Mouse (Mus musculus): ENCODE results near the gene Grpel1. TPM values are rescaled to one million over a fixed set of nuclear protein-coding genes. Genes with fewer than 3 reads are reported as not detected.

The Grpel1 gene
- polyA plus RNA-seq, 1 experiment from 2014 or later: 55.3 TPM

DNA sequence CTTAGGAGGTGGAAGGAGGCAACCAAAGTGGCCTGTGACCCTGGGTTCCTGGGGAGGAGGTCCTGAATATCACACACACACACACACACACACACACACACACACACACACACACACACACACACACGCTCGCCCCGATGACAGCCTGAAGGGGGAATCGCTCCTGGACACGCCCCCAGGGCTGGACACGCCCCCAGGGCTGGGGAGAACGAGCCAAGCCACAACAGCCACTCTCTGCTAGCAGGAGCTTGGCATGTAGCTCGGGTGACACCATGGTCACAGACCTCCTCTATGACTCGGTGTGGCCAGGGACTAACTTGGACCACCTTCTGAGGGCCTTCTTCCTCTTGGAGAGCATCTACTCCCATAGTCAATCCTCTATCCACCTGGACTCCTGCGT, 13.7 kb upstream of the Grpel1 start:
- no peak overlapping the region for H3K27ac ChIP-seq (ENCODE audit: low read length)
- H3K4me2 ChIP-seq (replicated peaks; ENCODE audit: low read depth, low read length): no peak overlapping the region
- no peaks in the 10 kb centered on the region for H3K9me3 ChIP-seq (ENCODE audit: control insufficient read depth, low read depth, low read length)
- H3K27me3 ChIP-seq (ENCODE audit: control insufficient read depth, insufficient read depth, low read length): no peaks in the 10 kb centered on the region
- H3K9ac ChIP-seq (replicated peaks; ENCODE audit: low read depth, low read length): no peak overlapping the region
- peak; percentile 42; the same call in 1 of the 2 replicates for ATAC-seq (ENCODE audit: insufficient number of reproducible peaks, insufficient read depth, low FRiP score, low read depth)
- no peaks in the 10 kb centered on the region for H3K36me3 ChIP-seq (ENCODE audit: control insufficient read depth, insufficient read depth, low read length)
- WGBS: 26% methylated on average over 10 of the region's 10 CpGs
- H3K4me1 ChIP-seq (ENCODE audit: control insufficient read depth, insufficient read depth, low read length): no peaks in the 10 kb centered on the region
- no peak overlapping the region for H3K4me3 ChIP-seq (ENCODE audit: low read depth, low read length)

DNA sequence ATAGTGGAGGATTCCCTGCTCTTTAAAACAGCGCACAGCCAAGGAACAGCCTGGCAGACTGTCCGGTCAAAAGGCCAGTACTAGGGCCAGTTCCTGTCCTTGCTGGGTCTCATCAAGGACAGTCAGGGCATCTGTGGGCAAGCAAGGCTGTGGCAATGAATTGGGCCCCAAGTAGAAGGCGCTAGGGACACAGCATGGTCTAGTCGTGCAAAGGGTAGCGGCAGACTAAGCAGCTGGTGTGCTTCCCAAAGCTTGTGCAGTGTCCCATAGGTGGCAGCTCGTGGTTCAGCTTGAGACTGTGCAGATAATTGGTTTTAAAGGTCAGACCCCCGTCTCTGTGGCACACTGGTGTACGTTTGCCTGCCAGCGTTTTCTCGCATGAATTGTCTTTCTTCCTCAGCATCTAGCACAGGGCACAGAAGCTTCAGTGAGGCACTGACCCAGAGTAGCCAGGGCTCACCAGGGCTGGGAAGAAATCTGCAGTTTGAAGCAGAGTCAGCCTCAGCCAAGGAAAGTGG, 12.9 kb upstream of the Grpel1 start:
- Histone ChIP-seq H3K4me3 (ENCODE audit: low read depth, low read length) (no peak overlapping the region), H3K9ac (replicated peaks; ENCODE audit: low read depth, low read length) (no peak overlapping the region), H3K27ac (ENCODE audit: low read length) (no peak overlapping the region), H3K4me2 (replicated peaks; ENCODE audit: low read depth, low read length) (no peak overlapping the region), H3K27me3 (ENCODE audit: control insufficient read depth, insufficient read depth, low read length) (no peaks in the 10 kb centered on the region), H3K36me3 (ENCODE audit: control insufficient read depth, insufficient read depth, low read length) (no peaks in the 10 kb centered on the region), H3K4me1 (ENCODE audit: control insufficient read depth, insufficient read depth, low read length) (no peaks in the 10 kb centered on the region), H3K9me3 (ENCODE audit: control insufficient read depth, low read depth, low read length) (no peaks in the 10 kb centered on the region)
- 72% methylated on average over 10 of the region's 10 CpGs for WGBS
- no peak for ATAC-seq (ENCODE audit: insufficient number of reproducible peaks, insufficient read depth, low FRiP score, low read depth)

DNA sequence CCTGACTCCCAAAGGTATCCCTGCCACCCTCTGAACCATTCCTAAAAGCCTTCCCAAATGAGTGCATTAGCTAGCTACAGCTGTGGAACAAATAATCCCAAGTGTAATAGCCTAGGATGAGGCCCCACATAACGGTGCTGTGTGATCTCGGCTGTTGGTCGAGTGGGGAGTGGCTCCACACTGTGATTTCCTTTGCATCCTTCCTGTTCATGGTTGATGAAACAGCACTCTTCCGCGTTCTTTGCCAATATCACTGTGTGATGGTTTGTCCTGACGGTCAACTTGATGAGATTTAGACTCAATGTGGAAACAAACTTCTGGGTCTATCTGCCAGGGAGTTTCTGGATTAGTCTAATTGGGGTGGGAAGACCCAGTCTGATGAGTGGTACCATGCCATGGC, 12.0 kb upstream of the Grpel1 start:
- Histone ChIP-seq H3K9me3 (ENCODE audit: control insufficient read depth, low read depth, low read length) (no peaks in the 10 kb centered on the region), H3K9ac (replicated peaks; ENCODE audit: low read depth, low read length) (no peak overlapping the region), H3K27ac (ENCODE audit: low read length) (no peak overlapping the region), H3K4me2 (replicated peaks; ENCODE audit: low read depth, low read length) (no peak overlapping the region), H3K4me1 (ENCODE audit: control insufficient read depth, insufficient read depth, low read length) (no peaks in the 10 kb centered on the region), H3K36me3 (ENCODE audit: control insufficient read depth, insufficient read depth, low read length) (no peaks in the 10 kb centered on the region), H3K27me3 (ENCODE audit: control insufficient read depth, insufficient read depth, low read length) (no peaks in the 10 kb centered on the region), H3K4me3 (ENCODE audit: low read depth, low read length) (no peak overlapping the region)
- ATAC-seq (ENCODE audit: insufficient number of reproducible peaks, insufficient read depth, low FRiP score, low read depth): no peak
- WGBS: 82% methylated on average over 6 of the region's 6 CpGs

DNA sequence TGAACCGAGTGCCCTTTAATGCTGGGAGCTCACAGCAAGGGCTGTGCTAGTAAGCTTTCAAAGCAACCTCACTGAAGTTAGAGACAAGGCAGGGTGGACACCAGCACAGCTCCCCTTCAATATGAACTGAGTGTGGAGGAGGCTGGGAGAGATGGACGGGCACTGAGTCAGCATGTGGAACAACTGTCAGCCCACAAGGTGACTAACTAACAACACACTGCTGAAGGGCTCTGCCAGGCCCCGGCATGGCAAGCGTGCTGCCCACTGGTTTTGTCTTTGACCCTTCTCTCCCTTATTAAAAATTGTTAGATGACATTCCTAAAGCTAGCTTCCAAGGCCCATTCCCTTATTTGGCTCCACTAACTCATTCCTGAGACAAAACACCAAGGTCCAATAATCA, 7.1 kb upstream of the Grpel1 start:
- H3K9me3 ChIP-seq (ENCODE audit: control insufficient read depth, low read depth, low read length): no peaks in the 10 kb centered on the region
- 76% methylated on average over 4 of the region's 4 CpGs for WGBS

DNA sequence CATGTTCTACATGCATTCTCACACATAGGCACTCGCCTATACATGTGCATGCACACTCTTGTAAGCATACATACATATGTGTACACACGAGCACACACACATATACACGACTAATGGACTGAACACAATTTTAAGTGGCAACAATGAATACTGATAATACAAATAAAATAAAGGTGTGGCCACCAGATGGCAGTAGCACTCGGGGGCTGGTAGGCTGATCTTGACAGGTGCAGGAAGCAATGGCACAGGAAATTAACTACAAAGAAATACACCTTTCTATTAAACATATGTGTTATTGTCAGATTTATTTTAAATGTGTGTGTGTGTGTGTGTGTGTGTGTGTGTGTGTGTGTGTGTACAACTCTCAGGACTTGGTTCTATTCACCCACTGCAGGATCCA, 5.9 kb upstream of the Grpel1 start:
- ATAC-seq (ENCODE audit: insufficient number of reproducible peaks, insufficient read depth, low FRiP score, low read depth): no peak
- Histone ChIP-seq H3K27ac (ENCODE audit: low read length) (no peak overlapping the region), H3K4me1 (ENCODE audit: control insufficient read depth, insufficient read depth, low read length) (0 out of 2 replicates have a peak, but pooled peaks cover under 1% of the 10 kb centered on the region), H3K9ac (replicated peaks; ENCODE audit: low read depth, low read length) (no peak overlapping the region), H3K4me2 (replicated peaks; ENCODE audit: low read depth, low read length) (no peak overlapping the region), H3K9me3 (ENCODE audit: control insufficient read depth, low read depth, low read length) (no peaks in the 10 kb centered on the region), H3K36me3 (ENCODE audit: control insufficient read depth, insufficient read depth, low read length) (no peaks in the 10 kb centered on the region), H3K4me3 (ENCODE audit: low read depth, low read length) (no peak overlapping the region), H3K27me3 (ENCODE audit: control insufficient read depth, insufficient read depth, low read length) (no peaks in the 10 kb centered on the region)
- WGBS: 11% methylated on average over 4 of the region's 4 CpGs

More for the DNA sequence above, 7.1 kb upstream of the Grpel1 start:
- Histone ChIP-seq H3K4me2 (replicated peaks; ENCODE audit: low read depth, low read length) (no peak overlapping the region), H3K27me3 (ENCODE audit: control insufficient read depth, insufficient read depth, low read length) (no peaks in the 10 kb centered on the region), H3K9ac (replicated peaks; ENCODE audit: low read depth, low read length) (no peak overlapping the region), H3K4me1 (ENCODE audit: control insufficient read depth, insufficient read depth, low read length) (no peaks in the 10 kb centered on the region), H3K27ac (ENCODE audit: low read length) (no peak overlapping the region), H3K36me3 (ENCODE audit: control insufficient read depth, insufficient read depth, low read length) (no peaks in the 10 kb centered on the region), H3K4me3 (ENCODE audit: low read depth, low read length) (no peak overlapping the region)
- no peak for ATAC-seq (ENCODE audit: insufficient number of reproducible peaks, insufficient read depth, low FRiP score, low read depth)

DNA sequence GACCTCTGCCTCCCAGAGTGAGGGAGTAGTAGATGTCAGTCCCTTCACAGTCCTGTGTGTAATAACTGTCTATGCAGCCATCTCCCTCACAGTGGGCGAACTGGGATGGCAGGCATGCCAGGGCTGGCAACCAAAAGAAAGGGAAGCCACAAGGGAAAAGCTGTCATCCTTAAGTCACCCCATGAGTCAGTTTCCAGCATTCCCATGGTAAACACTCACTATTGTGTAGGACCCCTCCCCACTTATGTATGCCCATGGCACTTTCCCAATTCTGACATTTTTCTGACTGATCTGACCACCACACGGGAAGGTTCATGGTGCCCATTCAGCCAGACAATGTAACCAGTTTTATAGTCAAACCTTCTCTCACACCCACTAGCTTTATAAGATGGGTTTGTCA, 4.1 kb upstream of the Grpel1 start:
- no peak for ATAC-seq (ENCODE audit: insufficient number of reproducible peaks, insufficient read depth, low FRiP score, low read depth)

DNA sequence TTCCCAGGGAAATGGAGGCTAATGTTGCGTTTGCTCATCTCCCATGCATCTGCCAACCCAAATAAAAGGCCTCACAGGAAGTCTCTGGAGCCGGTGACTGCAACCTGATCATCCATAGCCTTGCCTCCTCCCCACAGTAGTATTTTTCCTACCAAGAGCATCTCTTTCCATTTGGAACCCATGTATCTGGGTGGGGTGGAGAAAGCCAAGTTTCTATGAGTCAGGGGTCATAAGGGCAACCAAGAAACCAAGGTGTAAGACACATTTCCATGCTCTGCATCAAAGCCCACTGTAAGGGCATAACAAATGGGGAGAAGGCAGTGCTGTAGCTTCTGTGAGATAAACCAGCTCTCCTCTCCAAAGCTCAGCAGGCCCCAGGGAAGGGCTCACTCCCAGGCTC, 3.6 kb upstream of the Grpel1 start:
- Histone ChIP-seq H3K4me1 (ENCODE audit: control insufficient read depth, insufficient read depth, low read length) (peaks cover 11% of the 10 kb centered on the region; the same call in 1 of the 2 replicates), H3K9ac (replicated peaks; ENCODE audit: low read depth, low read length) (no peak overlapping the region), H3K36me3 (ENCODE audit: control insufficient read depth, insufficient read depth, low read length) (no peaks in the 10 kb centered on the region), H3K27ac (ENCODE audit: low read length) (no peak overlapping the region), H3K27me3 (ENCODE audit: control insufficient read depth, insufficient read depth, low read length) (no peaks in the 10 kb centered on the region), H3K9me3 (ENCODE audit: control insufficient read depth, low read depth, low read length) (no peaks in the 10 kb centered on the region), H3K4me3 (ENCODE audit: low read depth, low read length) (no peak overlapping the region), H3K4me2 (replicated peaks; ENCODE audit: low read depth, low read length) (no peak overlapping the region)
- WGBS: 44% methylated on average over 2 of the region's 2 CpGs
- no peak for ATAC-seq (ENCODE audit: insufficient number of reproducible peaks, insufficient read depth, low FRiP score, low read depth)

More for the DNA sequence above, 4.1 kb upstream of the Grpel1 start:
- no peaks in the 10 kb centered on the region for H3K36me3 ChIP-seq (ENCODE audit: control insufficient read depth, insufficient read depth, low read length)
- H3K9me3 ChIP-seq (ENCODE audit: control insufficient read depth, low read depth, low read length): no peaks in the 10 kb centered on the region
- H3K9ac ChIP-seq (replicated peaks; ENCODE audit: low read depth, low read length): no peak overlapping the region
- H3K4me1 ChIP-seq (ENCODE audit: control insufficient read depth, insufficient read depth, low read length): peaks cover 6% of the 10 kb centered on the region; the same call in 1 of the 2 replicates
- no peaks in the 10 kb centered on the region for H3K27me3 ChIP-seq (ENCODE audit: control insufficient read depth, insufficient read depth, low read length)
- 89% methylated on average over 2 of the region's 2 CpGs for WGBS
- H3K4me3 ChIP-seq (ENCODE audit: low read depth, low read length): no peak overlapping the region
- no peak overlapping the region for H3K27ac ChIP-seq (ENCODE audit: low read length)
- H3K4me2 ChIP-seq (replicated peaks; ENCODE audit: low read depth, low read length): no peak overlapping the region

DNA sequence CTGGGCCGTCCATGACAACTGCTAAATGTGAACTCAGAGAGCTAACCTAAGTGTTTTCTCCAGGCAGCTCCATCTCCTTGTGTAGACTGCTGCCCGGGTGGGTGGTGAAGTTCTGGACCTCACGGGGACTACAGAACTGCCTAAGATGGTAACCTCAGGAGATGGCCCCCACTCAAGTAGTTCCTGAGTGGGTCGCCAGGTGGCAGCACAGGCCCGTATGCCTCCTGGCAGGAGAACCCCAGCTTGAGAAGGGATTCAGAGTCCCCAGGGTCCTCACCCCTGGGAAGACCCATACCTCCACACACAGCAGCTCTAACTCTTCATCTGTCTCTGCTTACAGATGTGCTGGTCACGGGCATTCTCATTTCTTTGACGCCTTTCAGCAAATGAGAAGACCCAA, 2.0 kb upstream of the Grpel1 start:
- Histone ChIP-seq H3K4me2 (replicated peaks; ENCODE audit: low read depth, low read length) (no peak overlapping the region), H3K4me1 (ENCODE audit: control insufficient read depth, insufficient read depth, low read length) (peaks cover 11% of the 10 kb centered on the region; the same call in 1 of the 2 replicates), H3K36me3 (ENCODE audit: control insufficient read depth, insufficient read depth, low read length) (no peaks in the 10 kb centered on the region), H3K4me3 (ENCODE audit: low read depth, low read length) (no peak overlapping the region), H3K9ac (replicated peaks; ENCODE audit: low read depth, low read length) (no peak overlapping the region), H3K9me3 (ENCODE audit: control insufficient read depth, low read depth, low read length) (no peaks in the 10 kb centered on the region), H3K27me3 (ENCODE audit: control insufficient read depth, insufficient read depth, low read length) (no peaks in the 10 kb centered on the region), H3K27ac (ENCODE audit: low read length) (no peak overlapping the region)
- 15% methylated on average over 7 of the region's 7 CpGs for WGBS
- ATAC-seq (ENCODE audit: insufficient number of reproducible peaks, insufficient read depth, low FRiP score, low read depth): no peak

DNA sequence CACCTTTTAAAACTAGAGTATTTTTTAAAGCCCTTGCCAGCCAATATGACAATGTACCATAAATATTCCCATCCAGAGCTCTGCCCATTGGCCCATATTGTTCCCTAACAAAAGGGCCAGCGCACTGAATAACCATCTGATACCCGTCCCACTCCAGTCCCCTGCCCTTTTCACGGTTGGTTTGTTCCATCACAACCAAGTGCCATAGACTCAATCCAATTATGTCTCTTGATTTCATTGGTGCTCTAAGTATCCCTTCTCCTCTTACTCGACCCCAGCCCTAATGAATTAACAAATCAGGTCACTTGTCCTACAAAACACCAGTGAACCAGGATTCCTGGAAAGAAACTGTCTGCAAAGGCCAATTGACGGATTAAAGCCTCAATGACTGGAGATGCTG, 1.4 kb upstream of the Grpel1 start:
- 60% methylated on average over 5 of the region's 5 CpGs for WGBS
- no peaks in the 10 kb centered on the region for H3K9me3 ChIP-seq (ENCODE audit: control insufficient read depth, low read depth, low read length)
- H3K4me1 ChIP-seq (ENCODE audit: control insufficient read depth, insufficient read depth, low read length): peaks cover 11% of the 10 kb centered on the region; the same call in 1 of the 2 replicates
- no peaks in the 10 kb centered on the region for H3K27me3 ChIP-seq (ENCODE audit: control insufficient read depth, insufficient read depth, low read length)
- H3K27ac ChIP-seq (ENCODE audit: low read length): no peak overlapping the region
- H3K4me2 ChIP-seq (replicated peaks; ENCODE audit: low read depth, low read length): no peak overlapping the region
- H3K36me3 ChIP-seq (ENCODE audit: control insufficient read depth, insufficient read depth, low read length): no peaks in the 10 kb centered on the region
- no peak overlapping the region for H3K9ac ChIP-seq (replicated peaks; ENCODE audit: low read depth, low read length)
- no peak for ATAC-seq (ENCODE audit: insufficient number of reproducible peaks, insufficient read depth, low FRiP score, low read depth)
- H3K4me3 ChIP-seq (ENCODE audit: low read depth, low read length): no peak overlapping the region

Measured in stomach, embryonic 14.5 days (tissue).